Mouse (Mus musculus): ENCODE measurements around the gene Adamts14. TPM values are rescaled to one million over a fixed set of nuclear protein-coding genes. Genes with fewer than 3 reads are reported as not detected.

Gene Adamts14
- polyA plus RNA-seq, 1 experiment from 2014 or later, result 1.4 TPM

DNA sequence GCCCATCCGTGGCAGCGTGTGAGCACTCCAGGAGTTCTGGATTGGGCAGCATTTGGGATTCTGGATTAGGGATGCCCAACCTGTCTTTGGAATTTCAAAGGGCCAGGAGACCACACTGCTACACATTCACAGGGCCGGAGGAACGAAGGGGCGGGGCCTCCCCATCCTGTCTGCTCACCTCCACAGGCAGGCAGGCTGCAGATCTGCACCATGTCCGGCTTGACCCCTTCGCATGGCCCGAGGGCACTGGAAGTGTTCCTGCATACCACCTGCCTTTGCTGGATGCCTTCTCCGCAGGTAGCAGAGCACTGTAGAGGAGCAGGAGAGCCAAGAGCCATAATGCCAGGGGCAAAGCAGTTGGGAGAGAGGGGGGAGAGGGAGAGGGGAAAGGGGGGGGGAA is 72.2 kb downstream of the Adamts14 start:
- no peak overlapping the region for H3K4me2 ChIP-seq
- H3K9me3 ChIP-seq (replicated peaks), result no peaks in the 10 kb centered on the region
- no peaks in the 10 kb centered on the region for H3K36me3 ChIP-seq
- no peaks in the 10 kb centered on the region; the same call in 1 of the 2 replicates for H3K27me3 ChIP-seq
- H3K4me1 ChIP-seq (replicated peaks), result 0 out of 2 replicates have a peak, but pooled peaks cover 3% of the 10 kb centered on the region
- no peak overlapping the region for H3K27ac ChIP-seq
- H3K4me3 ChIP-seq, result no peak overlapping the region
- H3K9ac ChIP-seq, result no peak overlapping the region
- ATAC-seq (replicated peaks; ENCODE audit: insufficient number of reproducible peaks, insufficient read depth, low FRiP score, low read depth), result no peak
- 61% methylated on average over 9 of the region's 9 CpGs for WGBS

DNA sequence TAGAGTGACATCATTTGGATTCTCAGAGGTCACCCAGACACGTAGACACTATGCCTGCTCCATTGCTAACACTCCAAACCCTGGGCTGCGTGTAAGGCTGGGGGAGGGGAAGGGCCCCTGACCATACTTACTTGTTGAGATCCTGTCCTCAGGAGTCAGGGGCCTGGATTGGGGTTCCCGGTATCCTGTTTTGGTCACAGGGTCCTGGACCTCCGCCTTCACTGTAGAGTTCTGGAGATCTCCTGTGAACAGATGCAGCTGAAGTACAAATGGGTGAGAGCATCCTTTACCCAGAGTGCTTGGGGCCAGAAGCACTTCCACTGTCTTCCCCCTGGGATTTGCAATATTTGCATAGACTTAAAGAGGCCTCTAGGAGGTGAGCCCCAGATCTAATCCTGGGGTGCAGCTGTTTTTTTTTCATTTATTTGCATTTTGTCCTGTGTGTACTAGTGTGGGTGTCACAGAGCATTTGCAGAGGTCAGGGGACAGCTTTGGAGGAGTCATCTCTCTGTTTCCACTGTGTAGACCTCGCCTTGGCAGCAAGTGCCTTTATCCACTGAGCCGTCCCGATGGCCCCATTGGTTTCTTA is 72.9 kb downstream of the Adamts14 start:
- Histone ChIP-seq H3K27ac (no peak overlapping the region), H3K4me2 (no peak overlapping the region), H3K27me3 (no peaks in the 10 kb centered on the region; the same call in 1 of the 2 replicates), H3K9ac (no peak overlapping the region), H3K4me3 (no peak overlapping the region), H3K36me3 (no peaks in the 10 kb centered on the region), H3K4me1 (replicated peaks) (0 out of 2 replicates have a peak, but pooled peaks cover 3% of the 10 kb centered on the region), H3K9me3 (replicated peaks) (no peaks in the 10 kb centered on the region)
- WGBS, result 80% methylated on average over 7 of the region's 7 CpGs
- no peak for ATAC-seq (replicated peaks; ENCODE audit: insufficient number of reproducible peaks, insufficient read depth, low FRiP score, low read depth)

GRCm38 (mm10) chr10:61199566-61200213 is 73.5 kb downstream of the Adamts14 start:
- Histone ChIP-seq H3K4me3 (no peak overlapping the region), H3K36me3 (no peaks in the 10 kb centered on the region), H3K27me3 (no peaks in the 10 kb centered on the region; the same call in 1 of the 2 replicates), H3K4me2 (no peak overlapping the region), H3K9me3 (replicated peaks) (no peaks in the 10 kb centered on the region), H3K27ac (no peak overlapping the region), H3K9ac (no peak overlapping the region), H3K4me1 (replicated peaks) (0 out of 2 replicates have a peak, but pooled peaks cover 3% of the 10 kb centered on the region)
- 31% methylated on average over 11 of the region's 11 CpGs for WGBS
- ATAC-seq (replicated peaks; ENCODE audit: insufficient number of reproducible peaks, insufficient read depth, low FRiP score, low read depth), result no peak

GRCm38 (mm10) chr10:61195718-61196291 is 77.4 kb downstream of the Adamts14 start:
- no peak for ATAC-seq (replicated peaks; ENCODE audit: insufficient number of reproducible peaks, insufficient read depth, low FRiP score, low read depth)
- H3K4me3 ChIP-seq, result no peak overlapping the region
- 0 out of 2 replicates have a peak, but pooled peaks cover 3% of the 10 kb centered on the region for H3K4me1 ChIP-seq (replicated peaks)
- H3K27ac ChIP-seq, result no peak overlapping the region
- whole genome bisulfite sequencing, result 76% methylated on average over 5 of the region's 5 CpGs
- H3K36me3 ChIP-seq, result no peaks in the 10 kb centered on the region
- H3K27me3 ChIP-seq, result no peaks in the 10 kb centered on the region; the same call in 1 of the 2 replicates
- no peaks in the 10 kb centered on the region for H3K9me3 ChIP-seq (replicated peaks)
- no peak overlapping the region for H3K4me2 ChIP-seq
- H3K9ac ChIP-seq, result no peak overlapping the region

DNA sequence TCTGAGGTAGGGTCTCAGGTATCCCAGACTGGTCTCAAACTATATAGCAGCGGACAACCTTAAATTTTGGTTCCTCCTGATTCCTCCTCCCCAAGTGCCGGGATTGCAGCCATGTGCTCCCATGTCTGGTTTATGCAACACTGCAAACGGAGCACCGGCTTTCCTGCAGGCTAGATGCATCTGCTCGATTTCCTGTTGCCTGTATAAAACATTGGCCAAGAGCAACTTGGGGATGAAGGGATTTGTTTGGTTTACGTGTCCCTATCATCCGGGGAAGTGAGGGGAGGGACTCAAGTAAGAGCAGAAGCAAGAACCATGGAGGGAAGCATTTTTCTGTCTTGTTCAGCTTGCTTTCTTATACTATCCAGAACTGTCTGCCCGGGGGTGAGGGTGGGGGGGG is 78.0 kb downstream of the Adamts14 start:
- H3K4me2 ChIP-seq, result no peak overlapping the region
- no peaks in the 10 kb centered on the region for H3K36me3 ChIP-seq
- 0 out of 2 replicates have a peak, but pooled peaks cover 3% of the 10 kb centered on the region for H3K4me1 ChIP-seq (replicated peaks)
- no peaks in the 10 kb centered on the region for H3K9me3 ChIP-seq (replicated peaks)
- no peak overlapping the region for H3K4me3 ChIP-seq
- H3K27ac ChIP-seq, result no peak overlapping the region
- H3K9ac ChIP-seq, result no peak overlapping the region
- H3K27me3 ChIP-seq, result no peaks in the 10 kb centered on the region; the same call in 1 of the 2 replicates
- 61% methylated on average over 8 of the region's 8 CpGs for WGBS
- ATAC-seq (replicated peaks; ENCODE audit: insufficient number of reproducible peaks, insufficient read depth, low FRiP score, low read depth), result no peak; the same call in 1 of the 2 replicates

DNA sequence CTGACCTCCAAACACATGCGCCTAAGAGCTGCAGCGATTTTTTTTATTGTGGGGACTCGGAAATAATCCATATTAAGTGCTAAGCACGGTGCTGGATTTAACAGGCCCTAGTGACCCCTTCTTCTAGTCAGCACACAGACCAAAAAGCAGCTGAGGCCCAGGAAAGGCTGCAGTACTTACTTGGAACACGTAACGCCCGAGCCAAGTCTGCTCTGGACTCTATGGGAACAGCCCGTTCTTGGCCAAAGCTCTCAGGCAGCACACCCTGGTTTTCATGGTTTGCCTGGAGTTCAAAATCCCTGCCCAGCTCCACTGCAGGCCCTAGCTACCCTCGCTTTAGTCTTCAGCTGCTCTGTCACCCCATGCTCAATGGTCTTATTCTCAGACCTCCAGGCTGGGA is 78.6 kb downstream of the Adamts14 start:
- 80% methylated on average over 9 of the region's 9 CpGs for WGBS
- ATAC-seq (replicated peaks; ENCODE audit: insufficient number of reproducible peaks, insufficient read depth, low FRiP score, low read depth), result no peak

GRCm38 (mm10) chr10:61188010-61188409 is 85.2 kb downstream of the Adamts14 start:
- no peak overlapping the region for H3K9ac ChIP-seq
- no peaks in the 10 kb centered on the region for H3K4me1 ChIP-seq (replicated peaks)
- H3K4me2 ChIP-seq, result no peak overlapping the region
- no peak for ATAC-seq (replicated peaks; ENCODE audit: insufficient number of reproducible peaks, insufficient read depth, low FRiP score, low read depth)
- H3K27me3 ChIP-seq, result no peaks in the 10 kb centered on the region
- no peaks in the 10 kb centered on the region for H3K36me3 ChIP-seq
- WGBS, result 59% methylated on average over 3 of the region's 3 CpGs
- H3K4me3 ChIP-seq, result no peak overlapping the region
- no peaks in the 10 kb centered on the region for H3K9me3 ChIP-seq (replicated peaks)
- H3K27ac ChIP-seq, result no peak overlapping the region

More for the DNA sequence above, 78.6 kb downstream of the Adamts14 start:
- Histone ChIP-seq H3K4me1 (replicated peaks) (0 out of 2 replicates have a peak, but pooled peaks cover under 1% of the 10 kb centered on the region), H3K4me3 (no peak overlapping the region), H3K27me3 (no peaks in the 10 kb centered on the region; the same call in 1 of the 2 replicates), H3K9ac (no peak overlapping the region), H3K9me3 (replicated peaks) (no peaks in the 10 kb centered on the region), H3K36me3 (no peaks in the 10 kb centered on the region), H3K27ac (no peak overlapping the region), H3K4me2 (no peak overlapping the region)

DNA sequence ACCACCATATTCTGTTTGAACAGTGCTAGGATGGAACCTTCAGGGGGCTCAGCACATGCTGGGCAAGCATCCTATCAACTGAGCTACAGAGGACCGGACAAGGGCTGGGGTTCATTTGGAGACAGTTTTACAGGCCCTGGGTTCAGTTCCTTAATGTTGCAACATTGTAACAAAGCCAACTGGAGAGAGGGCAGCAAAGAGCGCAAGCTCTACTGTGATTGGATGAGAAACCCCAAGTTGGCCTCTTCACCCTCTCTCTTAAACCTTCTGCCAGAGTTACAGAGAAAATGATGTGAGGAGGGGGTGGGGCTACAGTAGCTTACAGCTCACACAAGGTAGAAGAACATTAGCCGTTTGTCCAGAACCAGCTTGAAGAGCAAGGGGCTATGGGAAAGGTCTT is 86.2 kb downstream of the Adamts14 start:
- Histone ChIP-seq H3K4me3 (no peak overlapping the region), H3K27me3 (no peaks in the 10 kb centered on the region), H3K9me3 (replicated peaks) (no peaks in the 10 kb centered on the region), H3K36me3 (no peaks in the 10 kb centered on the region), H3K4me2 (no peak overlapping the region), H3K27ac (no peak overlapping the region), H3K9ac (no peak overlapping the region), H3K4me1 (replicated peaks) (no peaks in the 10 kb centered on the region)
- 73% methylated on average over 3 of the region's 3 CpGs for WGBS
- ATAC-seq (replicated peaks; ENCODE audit: insufficient number of reproducible peaks, insufficient read depth, low FRiP score, low read depth), result no peak

DNA sequence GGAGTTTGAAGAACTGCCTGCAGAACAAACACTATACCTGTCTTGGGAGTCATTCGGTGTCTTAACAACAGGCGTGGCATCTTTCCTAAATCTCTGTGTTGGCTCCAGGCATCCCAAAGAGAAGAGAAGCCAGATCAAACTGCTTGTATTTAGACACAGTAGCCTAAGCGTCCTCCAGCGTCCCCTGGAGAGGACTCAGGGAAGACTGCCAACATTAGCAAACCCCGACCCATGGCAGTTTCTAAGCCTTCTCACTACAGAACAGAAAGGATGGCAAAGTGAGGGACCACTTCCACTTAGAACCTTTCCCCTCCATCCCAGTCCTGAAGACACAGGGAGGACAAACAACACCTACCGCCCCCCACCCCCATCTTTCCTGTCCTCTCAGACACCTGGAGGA is 93.3 kb downstream of the Adamts14 start:
- no peak overlapping the region for H3K9ac ChIP-seq
- no peaks in the 10 kb centered on the region for H3K9me3 ChIP-seq (replicated peaks)
- no peak for ATAC-seq (replicated peaks; ENCODE audit: insufficient number of reproducible peaks, insufficient read depth, low FRiP score, low read depth)
- no peaks in the 10 kb centered on the region for H3K36me3 ChIP-seq
- H3K4me2 ChIP-seq, result no peak overlapping the region
- peaks cover 7% of the 10 kb centered on the region for H3K4me1 ChIP-seq (replicated peaks)
- H3K27me3 ChIP-seq, result peaks cover 21% of the 10 kb centered on the region
- H3K27ac ChIP-seq, result no peak overlapping the region
- WGBS, result 53% methylated on average over 6 of the region's 6 CpGs
- no peak overlapping the region for H3K4me3 ChIP-seq

GRCm38 (mm10) chr10:61178687-61179086 is 94.6 kb downstream of the Adamts14 start:
- Histone ChIP-seq H3K36me3 (no peaks in the 10 kb centered on the region), H3K4me1 (replicated peaks) (peaks cover 7% of the 10 kb centered on the region), H3K4me2 (no peak overlapping the region), H3K9ac (no peak overlapping the region), H3K27ac (no peak overlapping the region), H3K27me3 (peaks cover 33% of the 10 kb centered on the region), H3K4me3 (no peak overlapping the region), H3K9me3 (replicated peaks) (no peaks in the 10 kb centered on the region)
- WGBS, result 85% methylated on average over 8 of the region's 8 CpGs
- no peak for ATAC-seq (replicated peaks; ENCODE audit: insufficient number of reproducible peaks, insufficient read depth, low FRiP score, low read depth)

DNA sequence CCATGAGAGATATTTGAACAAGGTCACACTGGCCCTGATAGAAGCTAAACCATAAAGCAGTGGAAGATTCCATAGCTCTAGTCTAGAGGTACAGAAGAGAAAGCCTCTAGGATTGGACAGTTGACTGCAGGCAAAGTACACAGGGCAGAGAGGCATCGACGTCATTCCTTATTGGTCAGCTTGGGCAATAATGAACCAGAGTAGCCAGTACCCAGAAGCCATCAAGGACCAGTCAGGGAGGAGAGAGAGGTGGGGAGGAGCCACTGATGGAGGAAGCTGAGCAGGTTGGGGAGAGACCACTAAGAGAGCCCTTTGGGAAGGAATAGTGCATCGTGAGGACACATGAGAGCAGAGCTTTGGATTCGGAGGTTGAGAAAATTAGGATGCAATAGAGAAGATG is 95.5 kb downstream of the Adamts14 start:
- Histone ChIP-seq H3K4me2 (no peak overlapping the region), H3K27me3 (peaks cover 33% of the 10 kb centered on the region), H3K4me3 (no peak overlapping the region), H3K9me3 (replicated peaks) (no peaks in the 10 kb centered on the region), H3K36me3 (no peaks in the 10 kb centered on the region), H3K9ac (no peak overlapping the region), H3K27ac (no peak overlapping the region), H3K4me1 (replicated peaks) (peaks cover 7% of the 10 kb centered on the region)
- 81% methylated on average over 4 of the region's 4 CpGs for WGBS
- ATAC-seq (replicated peaks; ENCODE audit: insufficient number of reproducible peaks, insufficient read depth, low FRiP score, low read depth), result no peak
